Mouse (Mus musculus) thymus, adult 2 months (tissue): Measurements from ENCODE around the gene Dnm3.

ENCODE experiments used
- CTCF ChIP-seq: fragments of 200-500 bp; IDR thresholded peaks from 2 replicates; pipeline ENCODE4 v1.5.1; 2012; ENCODE audit warnings: mild to moderate bottlenecking, control low read depth, low read length, moderate library complexity, borderline replicate concordance; ENCODE audit not compliant: control insufficient read depth, poor library complexity, insufficient read depth; ENCODE audit errors: extremely low read depth
- POLR2A ChIP-seq: fragments of 200-500 bp; IDR thresholded peaks from 2 replicates; pipeline ENCODE4 v1.6.1; 2012; ENCODE audit warnings: mild to moderate bottlenecking, low read length, control low read depth, moderate library complexity; ENCODE audit not compliant: control insufficient read depth, poor library complexity, insufficient read depth; ENCODE audit errors: extremely low read depth

DNA sequence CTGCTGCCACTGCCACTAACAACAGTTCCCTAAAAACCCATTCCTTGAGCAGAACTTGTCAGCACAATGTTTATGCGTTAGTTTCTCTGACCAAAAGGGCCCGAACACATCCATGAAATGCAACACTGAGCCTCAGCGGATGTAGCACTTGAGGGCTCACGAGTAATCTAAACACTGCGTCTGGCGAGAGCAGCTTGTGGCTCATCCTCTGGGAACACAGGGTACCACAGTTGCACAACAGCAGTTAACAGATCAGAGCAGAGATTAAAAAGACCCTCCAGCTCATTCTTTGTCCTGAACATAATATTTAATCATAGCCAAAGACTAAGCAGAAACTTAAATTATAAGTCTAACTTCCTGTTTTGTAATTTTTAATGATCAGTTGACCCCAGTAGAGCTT lies 305.0 kb downstream of the Dnm3 start:
- no peak for TF ChIP-seq CTCF
- TF ChIP-seq POLR2A, result no peak
